7 mouse cellular contexts compared by ENCODE assay signal in genomic region chr11:117936202-117936601, GRCm38 (mm10). TPM values are rescaled to one million over a fixed set of nuclear protein-coding genes. Genes with fewer than 3 reads are reported as not detected.
A peak's percentile ranks its signal among the peaks of the same experiment; 100 is the strongest.
DNase-seq lines count a peak whose midpoint lies in the region; ATAC-seq and TF ChIP-seq lines count a peak whose summit lies in the region.

No protein-coding gene starts in this region.

- no peaks in the 10 kb centered on the region for H3K9me3 ChIP-seq in E14TG2a.4 (ENCODE audit: low read length)
- no peaks in the 10 kb centered on the region for H3K9me3 ChIP-seq in heart, embryonic 12.5 days (replicated peaks)
- no peaks in the 10 kb centered on the region for H3K9me3 ChIP-seq in limb, embryonic 14.5 days (ENCODE audit: control insufficient read depth, low read length)

- WGBS in heart, embryonic 12.5 days, result 33% methylated on average over 8 of the region's 8 CpGs
- 28% methylated on average over 8 of the region's 8 CpGs for WGBS in limb, embryonic 14.5 days
- 11% methylated on average over 8 of the region's 8 CpGs for WGBS in small intestine, adult 2 months

- H3K4me2 ChIP-seq in heart, embryonic 12.5 days, result no peak overlapping the region
- H3K4me2 ChIP-seq in limb, embryonic 14.5 days (replicated peaks; ENCODE audit: low read depth, low read length, severe bottlenecking), result 0 out of 2 replicates have a peak overlapping the region, but pooled peaks have one; percentile 1

- peaks cover 14% of the 10 kb centered on the region for H3K27me3 ChIP-seq in E14TG2a.4 (ENCODE audit: insufficient read depth, low read length)
- peaks cover 15% of the 10 kb centered on the region for H3K27me3 ChIP-seq in heart, embryonic 12.5 days (replicated peaks)
- H3K27me3 ChIP-seq in limb, embryonic 14.5 days (ENCODE audit: control insufficient read depth, insufficient read depth, low read length), result no peaks in the 10 kb centered on the region
- H3K27me3 ChIP-seq in small intestine, adult 2 months (ENCODE audit: control insufficient read depth, insufficient read depth, low read length), result no peaks in the 10 kb centered on the region

- DNase-seq in ZHBTc4 (ENCODE audit: low read depth, low spot score), result peak; percentile 76
- peak; percentile 48 for DNase-seq in limb, embryonic 14.5 days (ENCODE audit: low spot score)
- no peak for DNase-seq in B cell, adult 2 months
- DNase-seq in spleen, adult 12 weeks (ENCODE audit: low spot score), result no peak

- no peak overlapping the region for H3K9ac ChIP-seq in heart, embryonic 12.5 days
- H3K9ac ChIP-seq in limb, embryonic 14.5 days (ENCODE audit: low read depth, low read length, severe bottlenecking), result no peak overlapping the region

- TF ChIP-seq CTCF in E14TG2a.4 (conservative IDR thresholded peaks at IDR 0.05; ENCODE audit: low read length), result no peak
- no peak for TF ChIP-seq CTCF in small intestine, adult 2 months (IDR thresholded peaks at IDR 0.05; ENCODE audit: extremely low read depth, insufficient read length, insufficient replicate concordance, low read depth, low read length)

- TF ChIP-seq POLR2A in limb, embryonic 14.5 days (IDR thresholded peaks at IDR 0.05; ENCODE audit: borderline replicate concordance, extremely low read depth, insufficient read depth, insufficient read length), result no peak
- no peak for TF ChIP-seq POLR2A in small intestine, adult 2 months (IDR thresholded peaks at IDR 0.05; ENCODE audit: low read depth, low read length)

- peaks cover 97% of the 10 kb centered on the region for H3K4me1 ChIP-seq in E14TG2a.4 (replicated peaks; ENCODE audit: low read depth, low read length)
- H3K4me1 ChIP-seq in heart, embryonic 12.5 days (replicated peaks), result peaks cover 77% of the 10 kb centered on the region
- H3K4me1 ChIP-seq in limb, embryonic 14.5 days (ENCODE audit: control insufficient read depth, insufficient read depth, low read length), result peaks cover 64% of the 10 kb centered on the region
- peaks cover 42% of the 10 kb centered on the region for H3K4me1 ChIP-seq in small intestine, adult 2 months (ENCODE audit: control insufficient read depth, insufficient read depth, insufficient read length, low read length)

- H3K36me3 ChIP-seq in E14TG2a.4 (ENCODE audit: insufficient read depth, low read length), result no peaks in the 10 kb centered on the region
- H3K36me3 ChIP-seq in heart, embryonic 12.5 days, result no peaks in the 10 kb centered on the region
- no peaks in the 10 kb centered on the region for H3K36me3 ChIP-seq in limb, embryonic 14.5 days (ENCODE audit: control insufficient read depth, insufficient read depth, low read length)
- H3K36me3 ChIP-seq in small intestine, adult 2 months (ENCODE audit: control insufficient read depth, insufficient read depth, low read length), result no peaks in the 10 kb centered on the region

- peak overlapping the region; percentile 21; the same call in 1 of the 2 replicates for H3K4me3 ChIP-seq in E14TG2a.4 (replicated peaks; ENCODE audit: low read length)
- no peak overlapping the region for H3K4me3 ChIP-seq in heart, embryonic 12.5 days
- H3K4me3 ChIP-seq in limb, embryonic 14.5 days (replicated peaks; ENCODE audit: low read length), result no peak overlapping the region
- no peak overlapping the region for H3K4me3 ChIP-seq in small intestine, adult 2 months (ENCODE audit: low read depth, low read length)

- 0 out of 2 replicates have a peak overlapping the region, but pooled peaks have one; percentile 11 for H3K27ac ChIP-seq in heart, embryonic 12.5 days (ENCODE audit: poor library complexity, severe bottlenecking)
- H3K27ac ChIP-seq in limb, embryonic 14.5 days (replicated peaks; ENCODE audit: low read depth, low read length), result no peak overlapping the region
- peak overlapping the region; percentile 66 for H3K27ac ChIP-seq in small intestine, adult 2 months (ENCODE audit: insufficient read depth, low read depth, low read length)

- ATAC-seq in heart, embryonic 12.5 days (ENCODE audit: insufficient number of reproducible peaks, low FRiP score), result 0 out of 2 replicates have a peak, but pooled peaks have one; percentile 31
- ATAC-seq in limb, embryonic 14.5 days (ENCODE audit: low FRiP score, low read depth), result no peak

RNA-seq across cellular contexts. Expression of gene Socs3, which starts 33.6 kb away (rescaled TPM):
- 7.1 and 8.0 TPM in 2 replicates for polyA plus RNA-seq in heart, embryonic 12.5 days (2016; fragmentation: Nextera tagmentation; extraction: Ambion mirVana)
- 18.4 and 21.3 TPM in 2 replicates for polyA plus RNA-seq in limb, embryonic 14.5 days (2012; rRNA removed)
- 6.4 and 8.6 TPM in 2 replicates for polyA plus RNA-seq in limb, embryonic 14.5 days (2014; fragmentation: Nextera tagmentation; extraction: Ambion mirVana)
- polyA plus RNA-seq in small intestine, adult 2 months (2012; rRNA removed), result 27.2 and 47.2 TPM in 2 replicates

RNA-seq across cellular contexts. Expression of gene Pgs1, which starts 49.9 kb away (rescaled TPM):
- 28.9 and 29.6 TPM in 2 replicates for polyA plus RNA-seq in heart, embryonic 12.5 days (2016; fragmentation: Nextera tagmentation; extraction: Ambion mirVana)
- polyA plus RNA-seq in limb, embryonic 14.5 days (2012; rRNA removed), result 36.2 and 41.7 TPM in 2 replicates
- 30.5 and 35.9 TPM in 2 replicates for polyA plus RNA-seq in limb, embryonic 14.5 days (2014; fragmentation: Nextera tagmentation; extraction: Ambion mirVana)
- 19.8 and 35.0 TPM in 2 replicates for polyA plus RNA-seq in small intestine, adult 2 months (2012; rRNA removed)

Comparison
In these comparisons a context has a peak if more than half of its experiments do, and no peak if none do; other contexts are left out.
1. DNase-seq: peak in ZHBTc4 (single experiment) and limb, embryonic 14.5 days (single experiment); none in B cell, adult 2 months (0 of 2) and spleen, adult 12 weeks (single experiment).